Mouse (Mus musculus) heart, postnatal 10 days (tissue): Measurements from ENCODE around the gene Slc2a4. TPM values are rescaled to one million over a fixed set of nuclear protein-coding genes. Genes with fewer than 3 reads are reported as not detected.
"Not testable (repeated sequence)": the region's sequence is repeated elsewhere in the genome, so short reads cannot be mapped to it uniquely, and the experiment has no call there.

Source experiments
- DNase-seq, 2 experiments: peaks; one replicate each; pipeline ENCODE4 v3.0.0; 2021
- intact Hi-C: fragments of 180-260 bp; cut with DNase I; formaldehyde crosslinking; loops from one replicate; pipeline ENCODE4 v1.15.1; 2025
- total RNA-seq, 2 experiments: library from RNA; stranded (reverse); gene quantifications; 2 replicates each; pipeline ENCODE4 v1.2.3; 2021

Slc2a4 gene
- total RNA-seq, 2 experiments from 2014 or later, result 135 to 144 TPM

GRCm38 (mm10) chr11:69945997-69946891, 1.7 kb downstream of the Slc2a4 start:
- no peak for DNase-seq
- intact Hi-C loops, result no loop called here

- intact Hi-C loops, result no loop called here
- no peak for DNase-seq
These were observed 2.8 kb downstream of the Slc2a4 start for GRCm38 (mm10) chr11:69945216-69945615.

GRCm38 (mm10) chr11:69940962-69941361, 7.0 kb downstream of the Slc2a4 start:
- DNase-seq, result no peak
- intact Hi-C loops, result no loop called here

GRCm38 (mm10) chr11:69939731-69940130, 8.3 kb downstream of the Slc2a4 start:
- intact Hi-C loops, result no loop called here
- no peak for DNase-seq

GRCm38 (mm10) chr11:69939181-69939580, 8.8 kb downstream of the Slc2a4 start:
- intact Hi-C loops, result no loop called here
- no peak for DNase-seq

- no peak for DNase-seq
- intact Hi-C loops, result no loop called here
These were observed 9.5 kb downstream of the Slc2a4 start for GRCm38 (mm10) chr11:69938401-69938979.

- intact Hi-C loops, result no loop called here
- DNase-seq, result no peak
These were observed 10.2 kb downstream of the Slc2a4 start for GRCm38 (mm10) chr11:69937834-69938233.

- intact Hi-C loops, result no loop called here
- DNase-seq, result peak; percentile 72 to 74
These were observed 10.6 kb downstream of the Slc2a4 start for GRCm38 (mm10) chr11:69937385-69937784.

GRCm38 (mm10) chr11:69936714-69937347, 11.2 kb downstream of the Slc2a4 start:
- intact Hi-C loops, result no loop called here
- DNase-seq, result peak; percentile 59 to 69

GRCm38 (mm10) chr11:69936156-69936555, 11.8 kb downstream of the Slc2a4 start:
- intact Hi-C loops, result no loop called here
- DNase-seq, result peak; percentile 58 to 59

- peak; percentile 91 to 92 for DNase-seq
- intact Hi-C loops, result loop anchor here (2.0 kb wide), 1 partner anchor 69 kb away; no protein-coding TSS in a partner anchor
These were observed 12.7 kb downstream of the Slc2a4 start, which contains the start of gene Ybx2 for GRCm38 (mm10) chr11:69935137-69935879. TSS of gene Ybx2 (plus strand) at chr11:69935796.

- no peak for DNase-seq
- intact Hi-C loops, result loop anchor here (1.0 to 5.0 kb wide), 3 partner anchors 14 to 278 kb away; partner anchors contain the start of genes Slc16a11 and Slc2a4
These were observed 13.3 kb downstream of the Slc2a4 start for GRCm38 (mm10) chr11:69934681-69935080.

GRCm38 (mm10) chr11:69934169-69934568, 13.8 kb downstream of the Slc2a4 start:
- intact Hi-C loops, result loop anchor here (1.0 to 5.0 kb wide), 3 partner anchors 14 to 278 kb away; partner anchors contain the start of genes Slc16a11 and Slc2a4
- peak; percentile 93 to 98 for DNase-seq

- no peak for DNase-seq
- intact Hi-C loops, result loop anchor here (5.0 kb wide), 1 partner anchor 279 kb away; the partner anchor contains the start of gene Slc16a11
These were observed 14.9 kb downstream of the Slc2a4 start for GRCm38 (mm10) chr11:69933066-69933465.

GRCm38 (mm10) chr11:69932254-69932653, 15.7 kb downstream of the Slc2a4 start:
- no peak for DNase-seq
- intact Hi-C loops, result loop anchor here (5.0 kb wide), 1 partner anchor 280 kb away; the partner anchor contains the start of gene Slc16a11

- intact Hi-C loops, result loop anchor here (5.0 kb wide), 1 partner anchor 281 kb away; the partner anchor contains the start of gene Slc16a11
- DNase-seq, result no peak
These were observed 16.2 kb downstream of the Slc2a4 start for GRCm38 (mm10) chr11:69931769-69932168.

- DNase-seq, result no peak
- intact Hi-C loops, result loop anchor here (5.0 kb wide), 1 partner anchor 281 kb away; the partner anchor contains the start of gene Slc16a11
These were observed 16.9 kb downstream of the Slc2a4 start for GRCm38 (mm10) chr11:69930967-69931537.

GRCm38 (mm10) chr11:69930176-69930575, 17.8 kb downstream of the Slc2a4 start:
- intact Hi-C loops, result loop anchor here (5.0 kb wide), 1 partner anchor 282 kb away; the partner anchor contains the start of gene Slc16a11
- not testable (repeated sequence) for DNase-seq

GRCm38 (mm10) chr11:69929712-69930111, 18.3 kb downstream of the Slc2a4 start:
- intact Hi-C loops, result loop anchor here (5.0 kb wide), 1 partner anchor 283 kb away; the partner anchor contains the start of gene Slc16a11

More at GRCm38 (mm10) chr11:69929712-69930111, 18.3 kb downstream of the Slc2a4 start:
- no peak for DNase-seq
